Mouse (Mus musculus) CH12.LX (cell line): ENCODE measurements around the gene Zbtb7a. TPM values are rescaled to one million over a fixed set of nuclear protein-coding genes. Genes with fewer than 3 reads are reported as not detected.
A peak's percentile ranks its signal among the peaks of the same experiment; 100 is the strongest.

Experiments used
- DNase-seq: peaks from one replicate; pipeline ENCODE4 v3.0.0-alpha.2; 2013; ENCODE audit errors: extremely low read depth
- H3K27ac ChIP-seq: 2 replicates; pipeline ENCODE4 v1.5.1; 2012; ENCODE audit warnings: low read depth, mild to moderate bottlenecking, control low read depth, moderate library complexity; ENCODE audit not compliant: insufficient read depth
- H3K27me3 ChIP-seq: replicated peaks from 2 replicates; pipeline ENCODE3; 2012; ENCODE audit warnings: inconsistent platforms
- H3K36me3 ChIP-seq, 2 experiments: replicated peaks in 1 of 2; 2 replicates each; pipeline versions ENCODE3 to v1.6.1; 2012; ENCODE audit warnings: inconsistent platforms in 1 of 2, low read length in 1 of 2, mild to moderate bottlenecking in 1 of 2, mixed read lengths in 1 of 2, moderate library complexity in 1 of 2; ENCODE audit not compliant: control insufficient read depth in 1 of 2, insufficient read depth in 1 of 2
- H3K4me1 ChIP-seq, 2 experiments: 2 replicates each; pipeline ENCODE4 v1.6.1; 2012; ENCODE audit warnings: inconsistent platforms in 1 of 2, moderate library complexity in 1 of 2; ENCODE audit not compliant: insufficient read depth in 2 of 2, control insufficient read depth in 1 of 2
- H3K4me2 ChIP-seq: 2 replicates; pipeline ENCODE4 v1.6.1; 2012; ENCODE audit warnings: low read depth, mild to moderate bottlenecking, control low read depth; ENCODE audit not compliant: poor library complexity, insufficient read depth, severe bottlenecking
- H3K4me3 ChIP-seq, 3 experiments: fragments of 150-350 bp in 1 of 3; sonication (generic) in 1 of 3; replicated peaks in 1 of 3; 2 replicates each; pipeline versions ENCODE3 to v1.5.1; 2011 to 2012; ENCODE audit warnings: low read depth in 2 of 3, low read length in 2 of 3, mild to moderate bottlenecking in 2 of 3, moderate library complexity in 2 of 3, control low read depth in 1 of 3, improper control_type of control experiment in 1 of 3, inconsistent platforms in 1 of 3, mixed read lengths in 1 of 3; ENCODE audit not compliant: poor library complexity in 1 of 3
- H3K79me2 ChIP-seq: replicated peaks from 2 replicates; pipeline ENCODE4 v1.6.1; 2012; ENCODE audit warnings: mild to moderate bottlenecking, moderate library complexity; ENCODE audit not compliant: control insufficient read depth, poor library complexity, insufficient read depth, severe bottlenecking; ENCODE audit errors: extremely low read depth
- H3K9ac ChIP-seq: 2 replicates; pipeline ENCODE4 v1.6.1; 2012; ENCODE audit warnings: low read depth, mild to moderate bottlenecking, control low read depth, moderate library complexity; ENCODE audit not compliant: insufficient read depth
- H3K9me3 ChIP-seq: replicated peaks from 2 replicates; pipeline ENCODE3; 2012; ENCODE audit warnings: low read length, inconsistent platforms, mixed read lengths
- CTCF ChIP-seq, 2 experiments: IDR thresholded peaks in 1 of 2; conservative IDR thresholded peaks in 1 of 2; 2 replicates each; pipeline ENCODE4 v1.5.1; 2011 to 2012; ENCODE audit warnings: low read depth in 2 of 2, low read length in 2 of 2, improper control_type of control experiment in 1 of 2, inconsistent platforms in 1 of 2, mild to moderate bottlenecking in 1 of 2, moderate library complexity in 1 of 2
- E2F4 ChIP-seq: IDR thresholded peaks from 2 replicates; pipeline ENCODE4 v1.6.1; 2011; ENCODE audit warnings: low read depth, low read length, improper control_type of control experiment; ENCODE audit not compliant: insufficient replicate concordance
- HCFC1 ChIP-seq: IDR thresholded peaks from 2 replicates; pipeline ENCODE4 v1.6.1; 2012; ENCODE audit warnings: low read depth, mild to moderate bottlenecking, inconsistent platforms, low read length, improper control_type of control experiment
- JUN ChIP-seq: IDR thresholded peaks from 2 replicates; pipeline ENCODE4 v1.6.1; 2011; ENCODE audit warnings: low read depth, mild to moderate bottlenecking, low read length, improper control_type of control experiment, moderate library complexity; ENCODE audit not compliant: insufficient read depth
- KAT2A ChIP-seq: IDR thresholded peaks from 2 replicates; pipeline ENCODE4 v1.6.1; 2012; ENCODE audit warnings: low read length, improper control_type of control experiment, inconsistent platforms; ENCODE audit not compliant: insufficient replicate concordance
- MAX ChIP-seq: IDR thresholded peaks from 2 replicates; pipeline ENCODE4 v1.6.1; 2011; ENCODE audit warnings: low read length, improper control_type of control experiment
- PAX5 ChIP-seq: IDR thresholded peaks from 2 replicates; pipeline ENCODE4 v1.6.1; 2012; ENCODE audit warnings: low read length, inconsistent platforms, mixed read lengths
- RAD21 ChIP-seq: IDR thresholded peaks from 2 replicates; pipeline ENCODE4 v1.6.1; 2011; ENCODE audit warnings: low read depth, mild to moderate bottlenecking, low read length, improper control_type of control experiment, moderate library complexity
- TBP ChIP-seq: conservative IDR thresholded peaks from 2 replicates; pipeline ENCODE4 v1.6.1; 2011; ENCODE audit warnings: low read depth, low read length, improper control_type of control experiment
- UBTF ChIP-seq: IDR thresholded peaks from 2 replicates; pipeline ENCODE4 v1.6.1; 2012; ENCODE audit warnings: low read depth, mild to moderate bottlenecking, inconsistent platforms, low read length, improper control_type of control experiment, moderate library complexity
- ZC3H11A ChIP-seq: IDR thresholded peaks from 2 replicates; pipeline ENCODE4 v1.6.1; 2012; ENCODE audit warnings: low read depth, mild to moderate bottlenecking, inconsistent platforms, low read length, improper control_type of control experiment
- ZKSCAN1 ChIP-seq: IDR thresholded peaks from 2 replicates; pipeline ENCODE4 v1.6.1; 2012; ENCODE audit warnings: low read depth, inconsistent platforms, low read length, improper control_type of control experiment, borderline replicate concordance
- ZMIZ1 ChIP-seq: IDR thresholded peaks from 2 replicates; pipeline ENCODE4 v1.6.1; 2012; ENCODE audit warnings: low read depth, mild to moderate bottlenecking, inconsistent platforms, low read length, improper control_type of control experiment
- ZNF384 ChIP-seq: IDR thresholded peaks from 2 replicates; pipeline ENCODE4 v1.6.1; 2012; ENCODE audit warnings: low read depth, low read length, improper control_type of control experiment, inconsistent platforms
- dilution Hi-C: fragments of 300-500 bp; cut with MboI; formaldehyde crosslinking; loops from 2 replicates; pipeline ENCODE4 v1.14.3; 2020; ENCODE audit warnings: low sequenced_read_pairs; ENCODE audit not compliant: extremely low pct_unique_long_range_greater_than_20kb, extremely low pct_ligation_motif_present
- in situ Hi-C: fragments of 300-500 bp; cut with MboI; formaldehyde crosslinking; loops from 3 replicates; pipeline ENCODE4 v1.14.3; 2019; ENCODE audit warnings: low sequenced_read_pairs, low pct_ligation_motif_present, low pct_unique_long_range_greater_than_20kb, mixed read lengths
- polyA plus RNA-seq: library from polyadenylated mRNA; unstranded; fragments of >175 nt; gene quantifications from 2 replicates; pipeline ENCODE4 v1.2.1, GENCODE M21; 2012; ENCODE audit warnings: low read depth; ENCODE audit not compliant: insufficient read length
- total RNA-seq, 2 experiments: library from RNA; depleted of rRNA; stranded (reverse); fragments of 300-350 nt in 1 of 2; fragments of >200 nt in 1 of 2; gene quantifications; 2 replicates each; pipeline ENCODE4 v1.2.3; 2012 to 2014

Zbtb7a gene
- total and polyA plus RNA-seq, 3 experiments, result 3.0 to 21.3 (median 18.2) TPM

GRCm38 (mm10) chr10:81190912-81191321 lies 55.9 kb downstream of the Zbtb7a start:
- Histone ChIP-seq H3K36me3 (peaks cover 29 to 49% of the 10 kb centered on the region in 2 experiments), H3K9ac (no peak overlapping the region)
- in situ Hi-C loops, result loop anchor here (10.0 kb wide), 1 partner anchor 164 kb away; the partner anchor contains the start of genes Hmg20b and Mfsd12

DNA sequence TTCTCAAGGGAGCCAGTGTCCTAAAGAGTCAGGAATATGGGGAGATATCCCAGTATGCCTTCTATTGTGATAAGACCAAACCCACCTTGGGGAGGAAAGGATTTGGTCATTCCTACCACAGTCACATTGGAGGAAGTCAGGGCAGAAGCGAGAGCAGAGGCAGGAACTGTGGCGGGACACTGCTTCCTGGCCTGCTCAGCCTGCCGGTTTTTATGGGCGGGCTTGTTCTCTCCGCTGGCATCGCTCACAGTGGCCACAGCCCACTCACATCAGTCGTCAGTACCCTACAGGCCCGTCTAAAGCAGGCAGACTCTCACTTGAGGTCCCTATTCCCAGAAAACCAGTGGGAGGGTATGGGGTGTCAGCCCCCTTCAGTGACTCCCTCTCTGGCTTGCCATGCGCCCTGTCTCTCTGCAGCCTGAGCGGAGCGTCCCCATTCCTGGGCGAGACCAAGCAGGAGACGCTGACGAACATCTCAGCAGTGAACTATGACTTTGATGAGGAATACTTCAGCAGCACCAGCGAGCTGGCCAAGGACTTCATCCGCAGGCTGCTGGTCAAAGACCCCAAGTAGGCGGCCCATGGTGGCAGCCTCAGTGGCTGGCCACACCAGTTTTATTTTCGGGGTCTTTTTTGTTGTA lies 56.4 kb downstream of the Zbtb7a start:
- TF ChIP-seq MAX (no peak), JUN (no peak), KAT2A (no peak), PAX5 (no peak), HCFC1 (no peak), RAD21 (no peak), ZMIZ1 (no peak), ZNF384 (no peak), ZKSCAN1 (no peak), E2F4 (no peak), TBP (no peak), ZC3H11A (no peak), CTCF (conservative IDR thresholded peaks at IDR 0.05 in 1 of 2, IDR thresholded peaks at IDR 0.05 in 1 of 2; ENCODE audit: low read depth in 2 of 2, low read length in 2 of 2) (no peak)
- Histone ChIP-seq H3K9ac (peak overlapping the region; percentile 67), H3K4me2 (peak overlapping the region; percentile 65), H3K27ac (no peak overlapping the region), H3K27me3 (peaks cover 3% of the 10 kb centered on the region), H3K4me1 (peaks cover 23 to 50% of the 10 kb centered on the region in 2 experiments), H3K9me3 (no peaks in the 10 kb centered on the region), H3K4me3 (peak overlapping the region in 1 of 3 experiments; percentile 59), H3K36me3 (peaks cover 27 to 47% of the 10 kb centered on the region in 2 experiments), H3K79me2 (no peaks in the 10 kb centered on the region)
- in situ Hi-C loops (loop anchor here (10.0 kb wide), 1 partner anchor 163 kb away; the partner anchor contains the start of genes Hmg20b and Mfsd12), dilution Hi-C loops (no loop called here)
- DNase-seq, result no peak

More at GRCm38 (mm10) chr10:81190912-81191321, 55.9 kb downstream of the Zbtb7a start:
- DNase-seq, result no peak
- H3K4me1 ChIP-seq, result peaks cover 20 to 45% of the 10 kb centered on the region in 2 experiments
- H3K4me2 ChIP-seq, result no peak overlapping the region
- dilution Hi-C loops, result no loop called here
- TF ChIP-seq CTCF (conservative IDR thresholded peaks at IDR 0.05 in 1 of 2, IDR thresholded peaks at IDR 0.05 in 1 of 2; ENCODE audit: low read depth in 2 of 2, low read length in 2 of 2) (peak in 1 of 2 experiments; percentile 29; a peak in 1 of 4 replicates), ZMIZ1 (no peak), RAD21 (peak; percentile 1), UBTF (no peak)
- H3K4me3 ChIP-seq, result no peak overlapping the region
- no peak overlapping the region for H3K27ac ChIP-seq
- H3K27me3 ChIP-seq, result peaks cover 2% of the 10 kb centered on the region
- no peaks in the 10 kb centered on the region for H3K9me3 ChIP-seq
- no peaks in the 10 kb centered on the region for H3K79me2 ChIP-seq
